Mouse (Mus musculus): ENCODE measurements around the gene Ankrd33. TPM values are rescaled to one million over a fixed set of nuclear protein-coding genes. Genes with fewer than 3 reads are reported as not detected.

Ankrd33 gene
- polyA plus RNA-seq, 2 experiments, result not detected

DNA sequence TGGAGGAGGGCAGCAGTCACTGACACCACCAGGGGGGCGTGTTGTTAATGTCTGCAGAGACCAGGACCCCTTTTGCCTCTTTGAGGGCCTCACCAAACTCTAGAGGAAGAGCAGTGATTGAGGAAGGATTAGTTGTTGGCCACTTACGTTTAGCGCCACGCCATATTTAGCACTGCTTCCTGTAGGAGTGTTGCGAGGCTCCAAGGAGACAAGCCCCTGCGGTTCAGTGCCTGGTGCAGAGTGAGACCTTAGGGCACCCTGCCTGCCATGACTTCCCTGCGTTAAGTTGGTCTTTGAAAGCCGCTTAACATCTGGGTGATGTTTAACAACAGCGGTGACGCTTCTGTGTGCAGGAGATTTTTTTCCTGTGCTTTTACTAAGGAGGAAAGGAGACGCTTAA is 15.9 kb downstream of the Ankrd33 start:
- Histone ChIP-seq H3K4me3 (replicated peaks; ENCODE audit: low read length) (no peak overlapping the region), H3K36me3 (ENCODE audit: control insufficient read depth, insufficient read depth, low read length) (no peaks in the 10 kb centered on the region), H3K27me3 (ENCODE audit: control insufficient read depth, insufficient read depth, low read length) (peaks cover 14% of the 10 kb centered on the region), H3K9me3 (ENCODE audit: control insufficient read depth, low read length) (no peaks in the 10 kb centered on the region), H3K4me2 (replicated peaks; ENCODE audit: low read depth, low read length, severe bottlenecking) (no peak overlapping the region; the same call in 1 of the 2 replicates), H3K9ac (ENCODE audit: low read depth, low read length, severe bottlenecking) (no peak overlapping the region), H3K27ac (replicated peaks; ENCODE audit: low read depth, low read length) (no peak overlapping the region), H3K4me1 (ENCODE audit: control insufficient read depth, insufficient read depth, low read length) (peaks cover 36% of the 10 kb centered on the region)
- no peak for ATAC-seq (ENCODE audit: low FRiP score, low read depth)
- TF ChIP-seq POLR2A (IDR thresholded peaks at IDR 0.05; ENCODE audit: borderline replicate concordance, extremely low read depth, insufficient read depth, insufficient read length), result no peak
- DNase-seq (ENCODE audit: low spot score), result no peak
- WGBS, result 23% methylated on average over 11 of the region's 11 CpGs

- Histone ChIP-seq H3K36me3 (ENCODE audit: control insufficient read depth, insufficient read depth, low read length) (no peaks in the 10 kb centered on the region), H3K4me2 (replicated peaks; ENCODE audit: low read depth, low read length, severe bottlenecking) (no peak overlapping the region; the same call in 1 of the 2 replicates), H3K9ac (ENCODE audit: low read depth, low read length, severe bottlenecking) (no peak overlapping the region), H3K27ac (replicated peaks; ENCODE audit: low read depth, low read length) (no peak overlapping the region), H3K27me3 (ENCODE audit: control insufficient read depth, insufficient read depth, low read length) (peaks cover 14% of the 10 kb centered on the region), H3K4me3 (replicated peaks; ENCODE audit: low read length) (no peak overlapping the region), H3K9me3 (ENCODE audit: control insufficient read depth, low read length) (no peaks in the 10 kb centered on the region), H3K4me1 (ENCODE audit: control insufficient read depth, insufficient read depth, low read length) (peaks cover 36% of the 10 kb centered on the region)
- ATAC-seq (ENCODE audit: low FRiP score, low read depth) (no peak), DNase-seq (ENCODE audit: low spot score) (no peak)
- WGBS, result 79% methylated on average over 6 of the region's 6 CpGs
- no peak for TF ChIP-seq POLR2A (IDR thresholded peaks at IDR 0.05; ENCODE audit: borderline replicate concordance, extremely low read depth, insufficient read depth, insufficient read length)
Measured at GRCm38 (mm10) chr15:101132041-101132440, 16.5 kb downstream of the Ankrd33 start.

GRCm38 (mm10) chr15:101132761-101133160 is 17.2 kb downstream of the Ankrd33 start:
- H3K27me3 ChIP-seq (ENCODE audit: control insufficient read depth, insufficient read depth, low read length), result peaks cover 14% of the 10 kb centered on the region
- H3K9ac ChIP-seq (ENCODE audit: low read depth, low read length, severe bottlenecking), result no peak overlapping the region
- H3K36me3 ChIP-seq (ENCODE audit: control insufficient read depth, insufficient read depth, low read length), result no peaks in the 10 kb centered on the region
- no peak for TF ChIP-seq POLR2A (IDR thresholded peaks at IDR 0.05; ENCODE audit: borderline replicate concordance, extremely low read depth, insufficient read depth, insufficient read length)
- H3K9me3 ChIP-seq (ENCODE audit: control insufficient read depth, low read length), result no peaks in the 10 kb centered on the region
- H3K4me2 ChIP-seq (replicated peaks; ENCODE audit: low read depth, low read length, severe bottlenecking), result no peak overlapping the region
- DNase-seq (ENCODE audit: low spot score) (no peak), ATAC-seq (ENCODE audit: low FRiP score, low read depth) (no peak)
- WGBS, result 83% methylated on average over 6 of the region's 6 CpGs
- H3K4me1 ChIP-seq (ENCODE audit: control insufficient read depth, insufficient read depth, low read length), result peaks cover 36% of the 10 kb centered on the region
- no peak overlapping the region for H3K4me3 ChIP-seq (replicated peaks; ENCODE audit: low read length)
- H3K27ac ChIP-seq (replicated peaks; ENCODE audit: low read depth, low read length), result no peak overlapping the region

GRCm38 (mm10) chr15:101133993-101134704 is 18.6 kb downstream of the Ankrd33 start:
- no peak for TF ChIP-seq POLR2A (IDR thresholded peaks at IDR 0.05; ENCODE audit: borderline replicate concordance, extremely low read depth, insufficient read depth, insufficient read length)
- peaks cover 12% of the 10 kb centered on the region for H3K27me3 ChIP-seq (ENCODE audit: control insufficient read depth, insufficient read depth, low read length)
- H3K9ac ChIP-seq (ENCODE audit: low read depth, low read length, severe bottlenecking), result no peak overlapping the region
- peak overlapping the region; percentile 11 for H3K4me3 ChIP-seq (replicated peaks; ENCODE audit: low read length)
- peak; percentile 35; the same call in 1 of the 2 replicates for ATAC-seq (ENCODE audit: low FRiP score, low read depth)
- WGBS, result 19% methylated on average over 14 of the region's 15 CpGs
- H3K4me2 ChIP-seq (replicated peaks; ENCODE audit: low read depth, low read length, severe bottlenecking), result peak overlapping the region; percentile 29; the same call in 1 of the 2 replicates
- no peaks in the 10 kb centered on the region for H3K36me3 ChIP-seq (ENCODE audit: control insufficient read depth, insufficient read depth, low read length)
- no peaks in the 10 kb centered on the region for H3K9me3 ChIP-seq (ENCODE audit: control insufficient read depth, low read length)
- H3K4me1 ChIP-seq (ENCODE audit: control insufficient read depth, insufficient read depth, low read length), result peaks cover 29% of the 10 kb centered on the region
- H3K27ac ChIP-seq (replicated peaks; ENCODE audit: low read depth, low read length), result 0 out of 2 replicates have a peak overlapping the region, but pooled peaks have one; percentile 38
- DNase-seq (ENCODE audit: low spot score), result no peak

DNA sequence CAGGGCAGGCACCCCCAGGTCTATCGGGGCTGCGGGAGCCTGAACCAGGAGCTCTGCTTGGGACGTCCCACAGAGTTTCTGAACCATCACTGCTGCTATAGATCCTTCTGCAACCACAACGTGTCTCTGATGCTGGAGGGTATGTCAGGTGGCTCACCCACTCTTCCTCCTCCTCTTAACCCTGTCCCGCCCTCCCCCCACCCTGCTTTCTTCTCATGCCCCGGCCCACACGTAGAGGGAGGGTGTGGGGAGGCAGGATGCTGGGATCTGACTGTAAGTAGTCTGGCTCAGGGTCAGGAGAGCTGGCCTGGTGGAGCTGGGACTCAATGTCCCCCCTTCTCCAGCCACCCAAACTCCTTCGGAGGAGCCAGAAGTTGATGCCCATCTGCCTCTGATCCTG is 19.9 kb downstream of the Ankrd33 start:
- H3K4me1 ChIP-seq (ENCODE audit: control insufficient read depth, insufficient read depth, low read length), result peaks cover 37% of the 10 kb centered on the region
- H3K4me3 ChIP-seq (replicated peaks; ENCODE audit: low read length), result no peak overlapping the region
- no peaks in the 10 kb centered on the region for H3K36me3 ChIP-seq (ENCODE audit: control insufficient read depth, insufficient read depth, low read length)
- no peak for TF ChIP-seq POLR2A (IDR thresholded peaks at IDR 0.05; ENCODE audit: borderline replicate concordance, extremely low read depth, insufficient read depth, insufficient read length)
- H3K9me3 ChIP-seq (ENCODE audit: control insufficient read depth, low read length), result no peaks in the 10 kb centered on the region
- H3K27ac ChIP-seq (replicated peaks; ENCODE audit: low read depth, low read length), result no peak overlapping the region
- no peak for DNase-seq (ENCODE audit: low spot score)
- no peaks in the 10 kb centered on the region for H3K27me3 ChIP-seq (ENCODE audit: control insufficient read depth, insufficient read depth, low read length)
- no peak for ATAC-seq (ENCODE audit: low FRiP score, low read depth)
- WGBS, result 64% methylated on average over 8 of the region's 8 CpGs
- H3K9ac ChIP-seq (ENCODE audit: low read depth, low read length, severe bottlenecking), result no peak overlapping the region
- H3K4me2 ChIP-seq (replicated peaks; ENCODE audit: low read depth, low read length, severe bottlenecking), result 0 out of 2 replicates have a peak overlapping the region, but pooled peaks have one; percentile 29
